Mouse (Mus musculus) hindbrain, embryonic 16.5 days (tissue): ENCODE measurements at regions not wholly inside any gene's neighbourhood (a gene's known extent, or its start where the extent isn't known, plus 50 kb on each side); places are given as distances from the start of the nearest gene placed in this dataset.

Experiments
- ATAC-seq: fragments of 200-750 bp; cut with Nextera tagmentation; 2 replicates; pipeline ENCODE4 v1.8.0; 2017; ENCODE audit warnings: moderate TSS enrichment, moderate library complexity
- H3K27ac ChIP-seq: fragments of 300-500 bp; sonication (generic); 2 replicates; pipeline ENCODE4 v1.5.1; 2014; ENCODE audit warnings: low read depth, mild to moderate bottlenecking, control low read depth, low read length, moderate library complexity
- H3K27me3 ChIP-seq: fragments of 300-500 bp; sonication (generic); replicated peaks from 2 replicates; pipeline ENCODE4 v1.6.1; 2014; ENCODE audit warnings: low read length; ENCODE audit not compliant: control insufficient read depth, insufficient read depth
- H3K36me3 ChIP-seq: fragments of 300-500 bp; sonication (generic); 2 replicates; pipeline ENCODE4 v1.6.1; 2014; ENCODE audit warnings: mild to moderate bottlenecking, low read length, moderate library complexity, mixed read lengths; ENCODE audit not compliant: control insufficient read depth, insufficient read depth
- H3K4me1 ChIP-seq: fragments of 300-500 bp; sonication (generic); 2 replicates; pipeline ENCODE4 v1.6.1; 2014; ENCODE audit warnings: low read depth, low read length; ENCODE audit not compliant: control insufficient read depth, insufficient read depth
- H3K4me2 ChIP-seq: fragments of 300-500 bp; sonication (generic); 2 replicates; pipeline ENCODE4 v1.6.1; 2014; ENCODE audit warnings: mild to moderate bottlenecking, low read length, control low read depth, moderate library complexity
- H3K4me3 ChIP-seq: fragments of 300-500 bp; sonication (generic); 2 replicates; pipeline ENCODE4 v1.5.1; 2014; ENCODE audit warnings: mild to moderate bottlenecking, low read length, control low read depth, moderate library complexity
- H3K9ac ChIP-seq: fragments of 300-500 bp; sonication (generic); 2 replicates; pipeline ENCODE4 v1.6.1; 2014; ENCODE audit warnings: low read depth, mild to moderate bottlenecking, control low read depth, low read length, moderate library complexity
- H3K9me3 ChIP-seq: fragments of 300-500 bp; sonication (generic); 2 replicates; pipeline ENCODE4 v1.6.1; 2014; ENCODE audit warnings: mild to moderate bottlenecking, low read length, moderate library complexity; ENCODE audit not compliant: control insufficient read depth
- WGBS: fragments of 180-500 bp; shearing (Covaris S2); extraction: QIAGEN DNeasy Blood & Tissue Kit; methylation state at CpG from one replicate; pipeline ENCODE4 v1.1.7; 2014; 5-methylcytosine and 5-hydroxymethylcytosine counted together

- Histone ChIP-seq H3K27me3 (no peaks in the 10 kb centered on the region), H3K4me3 (no peak overlapping the region), H3K4me1 (no peaks in the 10 kb centered on the region), H3K36me3 (no peaks in the 10 kb centered on the region), H3K4me2 (no peak overlapping the region), H3K9me3 (no peaks in the 10 kb centered on the region), H3K27ac (no peak overlapping the region), H3K9ac (no peak overlapping the region)
- no peak for ATAC-seq
- 47% methylated on average over 1 of the region's 1 CpGs for WGBS
These were observed 261.1 kb upstream of the Kcnq5 start for GRCm38 (mm10) chr1:22222836-22223235.

GRCm38 (mm10) chr1:22211795-22212194 is 250.1 kb upstream of the Kcnq5 start:
- H3K4me1 ChIP-seq: no peaks in the 10 kb centered on the region
- H3K4me3 ChIP-seq: no peak overlapping the region
- 93% methylated on average over 5 of the region's 5 CpGs for WGBS

GRCm38 (mm10) chr1:22211232-22211631 is 249.5 kb upstream of the Kcnq5 start:
- 89% methylated on average over 4 of the region's 4 CpGs for WGBS

More at GRCm38 (mm10) chr1:22211795-22212194, 250.1 kb upstream of the Kcnq5 start:
- Histone ChIP-seq H3K4me2 (no peak overlapping the region), H3K27ac (no peak overlapping the region), H3K36me3 (no peaks in the 10 kb centered on the region), H3K27me3 (no peaks in the 10 kb centered on the region), H3K9ac (no peak overlapping the region), H3K9me3 (no peaks in the 10 kb centered on the region)
- no peak for ATAC-seq

GRCm38 (mm10) chr1:22210621-22211020 is 248.9 kb upstream of the Kcnq5 start:
- Histone ChIP-seq H3K27ac (no peak overlapping the region), H3K36me3 (no peaks in the 10 kb centered on the region), H3K4me3 (no peak overlapping the region), H3K9me3 (no peaks in the 10 kb centered on the region), H3K9ac (no peak overlapping the region), H3K4me1 (no peaks in the 10 kb centered on the region), H3K27me3 (no peaks in the 10 kb centered on the region), H3K4me2 (no peak overlapping the region)
- ATAC-seq: no peak
- WGBS: 85% methylated on average over 6 of the region's 6 CpGs

More at GRCm38 (mm10) chr1:22211232-22211631, 249.5 kb upstream of the Kcnq5 start:
- no peak overlapping the region for H3K4me3 ChIP-seq
- no peaks in the 10 kb centered on the region for H3K9me3 ChIP-seq
- H3K27me3 ChIP-seq: no peaks in the 10 kb centered on the region
- no peaks in the 10 kb centered on the region for H3K36me3 ChIP-seq
- H3K27ac ChIP-seq: no peak overlapping the region
- no peak for ATAC-seq
- no peak overlapping the region for H3K4me2 ChIP-seq
- H3K9ac ChIP-seq: no peak overlapping the region
- no peaks in the 10 kb centered on the region for H3K4me1 ChIP-seq

GRCm38 (mm10) chr1:22208287-22208686 is 246.5 kb upstream of the Kcnq5 start:
- Histone ChIP-seq H3K36me3 (no peaks in the 10 kb centered on the region), H3K4me1 (no peaks in the 10 kb centered on the region), H3K27me3 (no peaks in the 10 kb centered on the region), H3K4me3 (no peak overlapping the region), H3K9me3 (no peaks in the 10 kb centered on the region), H3K27ac (no peak overlapping the region), H3K4me2 (no peak overlapping the region), H3K9ac (no peak overlapping the region)
- peak; percentile 73; the same call in 1 of the 2 replicates for ATAC-seq
- WGBS: 93% methylated on average over 2 of the region's 2 CpGs

GRCm38 (mm10) chr1:22206935-22207334 is 245.2 kb upstream of the Kcnq5 start:
- Histone ChIP-seq H3K27ac (no peak overlapping the region), H3K9ac (no peak overlapping the region), H3K27me3 (no peaks in the 10 kb centered on the region), H3K9me3 (no peaks in the 10 kb centered on the region), H3K4me2 (no peak overlapping the region), H3K4me1 (no peaks in the 10 kb centered on the region), H3K4me3 (no peak overlapping the region), H3K36me3 (no peaks in the 10 kb centered on the region)
- peak; percentile 58; the same call in 1 of the 2 replicates for ATAC-seq
- 70% methylated on average over 5 of the region's 5 CpGs for WGBS

- Histone ChIP-seq H3K27ac (no peak overlapping the region), H3K4me3 (no peak overlapping the region), H3K4me1 (no peaks in the 10 kb centered on the region), H3K9me3 (no peaks in the 10 kb centered on the region), H3K36me3 (no peaks in the 10 kb centered on the region), H3K4me2 (no peak overlapping the region), H3K9ac (no peak overlapping the region), H3K27me3 (no peaks in the 10 kb centered on the region)
- ATAC-seq: no peak
- 81% methylated on average over 4 of the region's 4 CpGs for WGBS
These were observed 206.0 kb upstream of the Kcnq5 start for GRCm38 (mm10) chr1:22167621-22168181.

GRCm38 (mm10) chr1:22136571-22137122 is 174.9 kb upstream of the Kcnq5 start:
- H3K4me2 ChIP-seq: no peak overlapping the region

GRCm38 (mm10) chr1:22118266-22118772 is 156.6 kb upstream of the Kcnq5 start:
- no peaks in the 10 kb centered on the region for H3K36me3 ChIP-seq
- H3K27ac ChIP-seq: no peak overlapping the region
- H3K9ac ChIP-seq: no peak overlapping the region
- no peaks in the 10 kb centered on the region for H3K9me3 ChIP-seq
- 72% methylated on average over 4 of the region's 4 CpGs for WGBS
- no peak overlapping the region for H3K4me3 ChIP-seq
- no peaks in the 10 kb centered on the region for H3K27me3 ChIP-seq
- H3K4me2 ChIP-seq: no peak overlapping the region
- no peaks in the 10 kb centered on the region for H3K4me1 ChIP-seq
- ATAC-seq: no peak

More at GRCm38 (mm10) chr1:22136571-22137122, 174.9 kb upstream of the Kcnq5 start:
- H3K9ac ChIP-seq: no peak overlapping the region
- H3K27ac ChIP-seq: no peak overlapping the region
- no peaks in the 10 kb centered on the region for H3K27me3 ChIP-seq
- no peaks in the 10 kb centered on the region for H3K4me1 ChIP-seq
- no peak for ATAC-seq
- H3K4me3 ChIP-seq: no peak overlapping the region
- no peaks in the 10 kb centered on the region for H3K36me3 ChIP-seq
- 77% methylated on average over 4 of the region's 4 CpGs for WGBS
- no peaks in the 10 kb centered on the region for H3K9me3 ChIP-seq
